Mouse (Mus musculus): Measurements from ENCODE around the gene Calhm6.

Calhm6 gene

DNA sequence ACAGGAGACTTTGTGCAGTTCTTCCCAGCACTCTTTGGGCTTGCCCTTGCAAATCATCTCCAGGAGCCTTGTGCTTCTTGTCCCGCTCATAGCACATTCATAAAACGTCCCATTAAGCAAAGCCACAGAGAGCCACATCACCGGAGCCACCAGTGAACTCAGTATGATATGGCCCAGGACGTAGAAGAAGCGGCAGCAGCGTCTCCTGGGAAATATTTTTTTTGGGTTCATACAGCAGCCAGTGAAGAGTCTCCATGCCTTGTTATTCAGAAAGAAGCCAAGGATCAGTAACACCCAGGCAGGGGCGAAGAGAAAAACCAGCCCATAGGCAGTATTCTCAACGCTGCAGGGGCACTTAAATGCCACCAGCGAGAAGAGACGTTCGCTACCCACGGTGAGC lies 31.8 kb downstream of the Calhm6 start:
- DNase-seq, result no peak

DNA sequence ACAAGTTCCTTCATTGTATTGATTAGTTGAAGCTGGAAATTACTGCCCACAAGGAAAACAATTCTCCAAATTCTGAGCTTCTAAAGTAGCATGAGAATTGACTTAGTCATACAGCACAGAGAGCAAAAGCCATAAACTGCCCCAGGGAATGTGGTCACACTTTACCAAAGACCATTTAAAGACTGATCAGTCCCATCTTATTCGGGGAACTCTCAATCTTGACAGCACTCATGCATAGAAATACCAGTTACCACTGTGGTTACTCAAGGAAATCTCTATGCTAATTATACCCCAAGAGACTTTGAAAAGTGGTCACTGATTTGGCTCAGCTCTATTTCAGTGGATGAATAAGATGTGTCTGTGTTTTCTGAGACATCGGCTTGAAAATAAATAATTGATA lies 32.6 kb downstream of the Calhm6 start:
- no peak for DNase-seq

GRCm38 (mm10) chr10:34091888-34092287 lies 35.9 kb downstream of the Calhm6 start:
- no peak for DNase-seq

GRCm38 (mm10) chr10:34090481-34090880 lies 37.3 kb downstream of the Calhm6 start:
- no peak for DNase-seq

DNA sequence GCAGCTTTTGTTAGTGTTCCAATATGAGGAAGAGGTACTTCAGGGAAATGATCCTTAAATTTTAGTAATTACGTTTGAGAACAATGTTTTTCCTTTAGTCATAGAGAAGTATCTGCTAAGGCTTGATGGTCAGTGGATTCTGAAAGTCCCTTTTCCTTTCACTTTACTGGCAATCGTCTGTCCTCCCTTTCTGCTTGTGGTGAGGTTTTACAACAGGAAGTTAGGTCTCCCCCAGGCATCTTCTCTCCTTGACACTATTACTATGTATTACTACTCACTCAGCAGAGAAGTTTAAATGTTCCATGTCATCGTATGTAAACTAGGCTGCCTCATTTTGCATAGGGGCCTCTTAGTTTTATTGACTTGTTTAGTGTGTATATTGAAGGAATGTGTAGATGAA lies 38.3 kb downstream of the Calhm6 start:
- no peak for DNase-seq

DNA sequence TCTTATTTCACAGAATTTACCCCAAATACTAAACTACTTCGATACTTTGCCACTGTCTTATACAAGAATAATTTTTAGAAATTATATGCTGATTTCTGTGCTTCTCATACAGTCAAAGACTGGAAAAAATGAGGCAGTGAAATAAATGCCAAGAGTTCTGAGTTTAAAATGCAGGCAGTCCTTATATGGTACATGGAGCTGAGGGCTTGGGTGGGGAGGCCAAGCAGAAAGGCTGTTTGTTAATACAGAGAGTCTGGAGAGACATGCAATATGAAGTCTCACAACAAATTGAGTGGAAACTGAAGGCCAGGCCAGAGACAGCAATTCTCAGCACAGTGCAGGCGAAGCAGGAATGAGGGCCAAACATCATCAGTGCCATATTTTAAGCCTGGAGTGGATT lies 39.3 kb downstream of the Calhm6 start:
- DNase-seq, result no peak

DNA sequence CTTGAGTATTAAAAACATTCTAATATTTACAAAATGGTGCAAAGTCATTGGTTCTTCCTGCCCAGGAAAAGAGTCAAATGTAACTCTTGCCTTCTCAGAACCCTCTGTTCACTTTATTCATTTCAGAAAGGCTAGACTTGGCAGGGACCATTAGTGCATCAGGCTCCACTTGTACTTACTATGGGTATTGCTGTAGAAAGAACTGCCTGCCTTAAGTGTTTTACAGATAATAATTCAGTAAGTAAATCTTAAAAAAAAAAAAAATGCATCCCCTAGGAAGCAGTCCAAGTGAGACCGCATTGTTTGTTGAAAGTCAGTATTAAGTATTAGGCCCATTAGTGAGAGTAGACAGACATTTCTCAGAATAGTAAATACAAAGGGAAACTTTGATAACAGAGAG lies 41.3 kb downstream of the Calhm6 start:
- DNase-seq, result no peak
